20 mouse cellular contexts compared by ENCODE assay signal in genomic region chr11:100457247-100457646, GRCm38 (mm10). TPM values are rescaled to one million over a fixed set of nuclear protein-coding genes. Genes with fewer than 3 reads are reported as not detected.
DNase-seq lines count a peak whose midpoint lies in the region; ATAC-seq and TF ChIP-seq lines count a peak whose summit lies in the region.
"Had no signal": no experiment of that assay in that cellular context is flagged by ENCODE, and none has a peak within 500 bp of the region (broad histone marks: within the 10 kb centered on the region; RNA-seq: fewer than 3 reads in every experiment).

No protein-coding gene starts in this region.

- no peak for TF ChIP-seq EP300 in lung, postnatal 0 days (IDR thresholded peaks at IDR 0.05)

- H3K36me3 ChIP-seq in lung, embryonic 15.5 days = peaks cover 12% of the 10 kb centered on the region; the same call in 1 of the 2 replicates
- H3K36me3 ChIP-seq in lung, postnatal 0 days (ENCODE audit: insufficient read depth, low read length) = no peaks in the 10 kb centered on the region

- no peak for TF ChIP-seq CTCF in lung, adult 2 months (IDR thresholded peaks at IDR 0.05; ENCODE audit: insufficient read depth, low read length)
- TF ChIP-seq CTCF in lung, postnatal 0 days (IDR thresholded peaks at IDR 0.05) = no peak

- no peak for ATAC-seq in lung, embryonic 15.5 days (ENCODE audit: borderline replicate concordance, extremely low read depth, low FRiP score, low TSS enrichment)
- ATAC-seq in lung, postnatal 0 days = peak; percentile 84
- ATAC-seq: forebrain, embryonic 13.5 days; forebrain, embryonic 15.5 days; forebrain, postnatal 0 days had no signal

- no peaks in the 10 kb centered on the region for H3K9me3 ChIP-seq in lung, embryonic 15.5 days
- H3K9me3 ChIP-seq in lung, postnatal 0 days (ENCODE audit: low read length) = no peaks in the 10 kb centered on the region
- H3K9me3 ChIP-seq: embryonic facial prominence, embryonic 10.5 days; embryonic facial prominence, embryonic 12.5 days; forebrain, embryonic 13.5 days; forebrain, embryonic 15.5 days had no signal

- TF ChIP-seq POLR2A in lung, adult 2 months (IDR thresholded peaks at IDR 0.05; ENCODE audit: borderline replicate concordance, extremely low read depth, low read depth, low read length) = no peak

- H3K4me2 ChIP-seq in lung, embryonic 15.5 days = no peak overlapping the region
- no peak overlapping the region for H3K4me2 ChIP-seq in lung, postnatal 0 days (replicated peaks; ENCODE audit: low read depth, low read length)
- H3K4me2 ChIP-seq: embryonic facial prominence, embryonic 12.5 days; forebrain, embryonic 13.5 days; forebrain, embryonic 15.5 days had no signal

- no peak for DNase-seq in lung, adult 2 months
- peak; percentile 69 for DNase-seq in lung, postnatal 0 days (ENCODE audit: low spot score)
- no peak for DNase-seq in lung, postnatal 10 days
- peak; percentile 49 for DNase-seq in A20 (ENCODE audit: low read depth, low spot score)
- no peak for DNase-seq in left cerebral cortex, adult 18-20 months (ENCODE audit: low spot score in 2 of 2)
- DNase-seq: adrenal gland, adult 2 months; adrenal gland, postnatal 10 days; adrenal gland, postnatal 25 days; cerebellum, adult 11 months; cerebellum, adult 18-20 months; cerebellum, adult 8-10 months; cerebellum, adult 9-11 months; cerebellum, postnatal 25 days; forebrain, postnatal 0 days had no signal

- H3K4me3 ChIP-seq in lung, embryonic 15.5 days = no peak overlapping the region
- no peak overlapping the region for H3K4me3 ChIP-seq in lung, adult 2 months (replicated peaks; ENCODE audit: extremely low read depth, low read depth, low read length)
- no peak overlapping the region for H3K4me3 ChIP-seq in lung, postnatal 0 days (ENCODE audit: low read depth, low read length)
- H3K4me3 ChIP-seq: embryonic facial prominence, embryonic 10.5 days; embryonic facial prominence, embryonic 12.5 days; forebrain, embryonic 13.5 days; forebrain, embryonic 15.5 days had no signal

- no peaks in the 10 kb centered on the region for H3K27me3 ChIP-seq in lung, embryonic 15.5 days
- H3K27me3 ChIP-seq in lung, postnatal 0 days (replicated peaks; ENCODE audit: insufficient read depth, low read length) = no peaks in the 10 kb centered on the region
- H3K27me3 ChIP-seq: embryonic facial prominence, embryonic 12.5 days; forebrain, embryonic 13.5 days; forebrain, embryonic 15.5 days had no signal

- peak overlapping the region; percentile 20 for H3K27ac ChIP-seq in lung, embryonic 15.5 days
- H3K27ac ChIP-seq in lung, postnatal 0 days (ENCODE audit: low read length) = no peak overlapping the region
- H3K27ac ChIP-seq: embryonic facial prominence, embryonic 10.5 days; embryonic facial prominence, embryonic 12.5 days; forebrain, embryonic 13.5 days; forebrain, embryonic 15.5 days had no signal

- peaks cover 6% of the 10 kb centered on the region; the same call in 1 of the 2 replicates for H3K4me1 ChIP-seq in lung, embryonic 15.5 days
- no peaks in the 10 kb centered on the region; the same call in none of the 2 replicates for H3K4me1 ChIP-seq in lung, adult 2 months (ENCODE audit: control insufficient read depth, insufficient read depth, low read length)
- no peaks in the 10 kb centered on the region for H3K4me1 ChIP-seq in lung, postnatal 0 days (ENCODE audit: insufficient read depth, low read depth, low read length)
- H3K4me1 ChIP-seq: embryonic facial prominence, embryonic 10.5 days; embryonic facial prominence, embryonic 12.5 days; forebrain, embryonic 13.5 days; forebrain, embryonic 15.5 days had no signal

- H3K9ac ChIP-seq in lung, embryonic 15.5 days = no peak overlapping the region
- H3K9ac ChIP-seq in lung, postnatal 0 days (replicated peaks; ENCODE audit: low read depth) = no peak overlapping the region
- H3K9ac ChIP-seq: embryonic facial prominence, embryonic 12.5 days; forebrain, embryonic 13.5 days; forebrain, embryonic 15.5 days; forebrain, postnatal 0 days had no signal

- WGBS in lung, embryonic 15.5 days = 50% methylated on average over 4 of the region's 4 CpGs
- WGBS in lung, adult 2 months = 59% methylated on average over 4 of the region's 4 CpGs
- 53% methylated on average over 4 of the region's 4 CpGs for WGBS in lung, postnatal 0 days

RNA-seq across cellular contexts. Expression of gene Klhl11, which starts 15.3 kb away (rescaled TPM):
- 8.6 and 9.3 TPM in 2 replicates for polyA plus RNA-seq in lung, embryonic 15.5 days (2015; fragmentation: Nextera tagmentation; extraction: Ambion mirVana)
- 5.1 and 6.2 TPM in 2 replicates for polyA plus RNA-seq in lung, adult 2 months (2012; rRNA removed)
- 3.6 and 4.1 TPM in 2 replicates for polyA plus RNA-seq in lung, postnatal 0 days (2015; fragmentation: Nextera tagmentation; extraction: Ambion mirVana)
- total RNA-seq in left cerebral cortex, adult 18-20 months (2021) = 100 to 1,000 TPM; 104 to 106 TPM

RNA-seq across cellular contexts. Expression of gene Klhl10, which starts 15.5 kb away (rescaled TPM):
- polyA plus RNA-seq in lung, embryonic 15.5 days (2015; fragmentation: Nextera tagmentation; extraction: Ambion mirVana) = 0.56 and 0.88 TPM in 2 replicates
- polyA plus RNA-seq in lung, adult 2 months (2012; rRNA removed) = 0.22 and 0.49 TPM in 2 replicates
- polyA plus RNA-seq in lung, postnatal 0 days (2015; fragmentation: Nextera tagmentation; extraction: Ambion mirVana) = 0.38 and 0.43 TPM in 2 replicates
- 1 to 10 TPM in 1 of 2 experiments, under 1 TPM in 1; 0.82 to 1.2 TPM for total RNA-seq in left cerebral cortex, adult 18-20 months (2021)

RNA-seq across cellular contexts. Expression of gene Nt5c3b, which starts 15.6 kb away (rescaled TPM):
- 129 and 133 TPM in 2 replicates for polyA plus RNA-seq in lung, embryonic 15.5 days (2015; fragmentation: Nextera tagmentation; extraction: Ambion mirVana)
- polyA plus RNA-seq in lung, adult 2 months (2012; rRNA removed) = 21.7 and 31.5 TPM in 2 replicates
- 56.3 and 57.6 TPM in 2 replicates for polyA plus RNA-seq in lung, postnatal 0 days (2015; fragmentation: Nextera tagmentation; extraction: Ambion mirVana)
- total RNA-seq in left cerebral cortex, adult 18-20 months (2021) = 10 to 100 TPM; 47.2 to 53.8 TPM

RNA-seq across cellular contexts. Expression of gene Fkbp10, which starts 41.8 kb away (rescaled TPM):
- polyA plus RNA-seq in lung, embryonic 15.5 days (2015; fragmentation: Nextera tagmentation; extraction: Ambion mirVana) = 142 and 143 TPM in 2 replicates
- 41.5 and 42.5 TPM in 2 replicates for polyA plus RNA-seq in lung, adult 2 months (2012; rRNA removed)
- polyA plus RNA-seq in lung, postnatal 0 days (2015; fragmentation: Nextera tagmentation; extraction: Ambion mirVana) = 75.6 and 86.5 TPM in 2 replicates
- total RNA-seq in left cerebral cortex, adult 18-20 months (2021) = 1 to 10 TPM; 4.3 to 6.6 TPM

RNA-seq across cellular contexts. Expression of gene P3h4, which starts 42.6 kb away (rescaled TPM):
- 71.5 and 73.4 TPM in 2 replicates for polyA plus RNA-seq in lung, embryonic 15.5 days (2015; fragmentation: Nextera tagmentation; extraction: Ambion mirVana)
- polyA plus RNA-seq in lung, adult 2 months (2012; rRNA removed) = 40.6 and 53.9 TPM in 2 replicates
- 44.9 and 47.1 TPM in 2 replicates for polyA plus RNA-seq in lung, postnatal 0 days (2015; fragmentation: Nextera tagmentation; extraction: Ambion mirVana)
- 10 to 100 TPM; 10.4 to 11.3 TPM for total RNA-seq in left cerebral cortex, adult 18-20 months (2021)
- total RNA-seq: MEL had no signal

Comparison
In these comparisons a context has a peak if more than half of its experiments do, and no peak if none do; other contexts are left out.
1. DNase-seq: peak in lung, postnatal 0 days (single experiment) and A20 (single experiment); none in lung, adult 2 months (single experiment), lung, postnatal 10 days (single experiment) and left cerebral cortex, adult 18-20 months (0 of 2).